Mouse (Mus musculus): ENCODE data around the gene Gclc.

Gene Gclc

GRCm38 (mm10) chr9:77746315-77746714, 8.0 kb upstream of the Gclc start:
- WGBS: 65% methylated on average over 2 of the region's 2 CpGs

- WGBS: 92% methylated on average over 1 of the region's 1 CpGs
Observed at GRCm38 (mm10) chr9:77748292-77748691, 6.0 kb upstream of the Gclc start.

GRCm38 (mm10) chr9:77750133-77751060, 3.9 kb upstream of the Gclc start:
- WGBS: under 1% methylated on average over 79 of the region's 79 CpGs

- under 1% methylated on average over 12 of the region's 12 CpGs for whole genome bisulfite sequencing
Observed at GRCm38 (mm10) chr9:77751091-77751521, 3.2 kb upstream of the Gclc start.

GRCm38 (mm10) chr9:77754728-77755402, 530 bp downstream of the Gclc start:
- under 1% methylated on average over 57 of the region's 57 CpGs for WGBS

- 11% methylated on average over 9 of the region's 9 CpGs for WGBS
Observed at GRCm38 (mm10) chr9:77755403-77755784, 1.1 kb downstream of the Gclc start.

GRCm38 (mm10) chr9:77756076-77756475, 1.7 kb downstream of the Gclc start:
- 25% methylated on average over 9 of the region's 9 CpGs for WGBS

- WGBS: 78% methylated on average over 1 of the region's 1 CpGs
Observed at GRCm38 (mm10) chr9:77757331-77757730, 3.0 kb downstream of the Gclc start.

GRCm38 (mm10) chr9:77758481-77758880, 4.1 kb downstream of the Gclc start:
- 87% methylated on average over 8 of the region's 8 CpGs for WGBS

GRCm38 (mm10) chr9:77759111-77759510, 4.8 kb downstream of the Gclc start:
- 87% methylated on average over 6 of the region's 6 CpGs for WGBS

GRCm38 (mm10) chr9:77759756-77760155, 5.4 kb downstream of the Gclc start:
- WGBS: 75% methylated on average over 6 of the region's 6 CpGs

- WGBS: 91% methylated on average over 8 of the region's 8 CpGs
Observed at GRCm38 (mm10) chr9:77766218-77766617, 11.9 kb downstream of the Gclc start.

- 91% methylated on average over 3 of the region's 3 CpGs for WGBS
Observed at GRCm38 (mm10) chr9:77766767-77767166, 12.4 kb downstream of the Gclc start.

GRCm38 (mm10) chr9:77770909-77771308, 16.6 kb downstream of the Gclc start:
- 79% methylated on average over 6 of the region's 6 CpGs for WGBS

- WGBS: 77% methylated on average over 5 of the region's 5 CpGs
Observed at GRCm38 (mm10) chr9:77771330-77771729, 17.0 kb downstream of the Gclc start.

- 63% methylated on average over 10 of the region's 10 CpGs for WGBS
Observed at GRCm38 (mm10) chr9:77771765-77772383, 17.5 kb downstream of the Gclc start.

- 56% methylated on average over 7 of the region's 7 CpGs for WGBS
Observed at GRCm38 (mm10) chr9:77776720-77777515, 22.6 kb downstream of the Gclc start.

GRCm38 (mm10) chr9:77777622-77778021, 23.3 kb downstream of the Gclc start:
- WGBS: 92% methylated on average over 5 of the region's 5 CpGs

- WGBS: 88% methylated on average over 4 of the region's 4 CpGs
Observed at GRCm38 (mm10) chr9:77779711-77780110, 25.4 kb downstream of the Gclc start.

- 54% methylated on average over 5 of the region's 5 CpGs for WGBS
Observed at GRCm38 (mm10) chr9:77781453-77782163, 27.3 kb downstream of the Gclc start.

GRCm38 (mm10) chr9:77782201-77782600, 27.9 kb downstream of the Gclc start:
- WGBS: 82% methylated on average over 4 of the region's 4 CpGs
